Mouse (Mus musculus) thymus, postnatal 36 days (tissue): ENCODE results near the gene Hist1h3f.

Experiments used
- DNase-seq, 2 experiments: peaks; one replicate each; pipeline ENCODE4 v3.0.0; 2022; ENCODE audit warnings: mixed read lengths in 2 of 2

Gene Hist1h3f

DNA sequence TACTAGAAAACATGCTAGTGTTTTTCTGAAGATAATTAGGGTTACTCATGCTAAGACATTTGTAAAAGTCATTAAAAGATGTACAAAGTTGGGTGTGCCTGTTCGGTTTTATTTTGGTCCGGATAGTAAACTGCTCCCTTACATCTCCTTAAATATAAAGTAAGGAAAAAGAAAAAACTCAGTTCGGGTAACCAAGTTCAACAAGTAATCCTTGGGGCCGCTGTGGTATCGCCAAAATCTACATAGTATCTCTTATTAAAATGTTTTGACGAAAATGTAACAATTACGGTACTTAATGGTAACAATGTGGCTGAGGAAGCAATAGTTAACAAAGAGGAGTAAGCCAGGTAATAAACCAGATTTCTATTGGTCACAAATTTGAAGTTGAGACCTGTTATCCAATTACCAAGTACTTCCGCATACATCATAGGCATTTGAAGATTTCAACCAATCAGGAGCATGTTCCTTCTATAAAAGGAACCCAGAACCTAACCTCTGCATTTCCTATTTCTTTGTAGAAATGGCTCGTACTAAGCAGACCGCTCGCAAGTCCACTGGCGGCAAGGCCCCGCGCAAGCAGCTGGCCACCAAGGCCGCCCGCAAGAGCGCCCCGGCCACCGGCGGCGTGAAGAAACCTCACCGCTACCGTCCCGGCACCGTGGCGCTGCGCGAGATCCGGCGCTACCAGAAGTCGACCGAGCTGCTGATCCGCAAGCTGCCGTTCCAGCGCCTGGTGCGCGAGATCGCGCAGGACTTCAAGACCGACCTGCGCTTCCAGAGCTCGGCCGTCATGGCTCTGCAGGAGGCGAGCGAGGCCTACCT lies at the start of gene Hist1h3f:
Gene Hist1h3f, plus strand, starts transcription at position 88 of the 822 bp plus-strand sequence.
- DNase-seq, result peak; percentile 74 to 78

DNA sequence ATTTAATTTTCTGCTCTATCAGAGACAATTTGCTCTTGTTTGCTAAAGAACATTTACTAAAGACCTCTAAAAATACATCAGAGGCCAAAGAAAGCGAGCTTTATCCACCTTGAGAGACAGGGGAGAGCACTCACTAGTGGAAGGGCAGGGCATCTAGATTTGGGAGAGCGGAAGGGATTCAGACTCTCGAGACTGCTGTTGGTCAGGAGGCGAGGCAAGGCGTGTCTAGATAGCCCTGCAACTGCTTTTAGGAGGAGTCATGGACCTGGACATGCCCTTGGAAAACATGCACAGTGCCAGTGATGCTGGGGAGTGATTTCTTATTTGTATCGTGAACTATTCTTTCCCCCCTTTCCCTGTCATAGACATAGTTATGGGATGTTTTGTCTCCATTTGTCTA lies 48.3 kb upstream of the Hist1h3f start:
- DNase-seq, result no peak

- DNase-seq, result no peak
Measured at GRCm38 (mm10) chr13:23497656-23498321, 46.1 kb upstream of the Hist1h3f start.

DNA sequence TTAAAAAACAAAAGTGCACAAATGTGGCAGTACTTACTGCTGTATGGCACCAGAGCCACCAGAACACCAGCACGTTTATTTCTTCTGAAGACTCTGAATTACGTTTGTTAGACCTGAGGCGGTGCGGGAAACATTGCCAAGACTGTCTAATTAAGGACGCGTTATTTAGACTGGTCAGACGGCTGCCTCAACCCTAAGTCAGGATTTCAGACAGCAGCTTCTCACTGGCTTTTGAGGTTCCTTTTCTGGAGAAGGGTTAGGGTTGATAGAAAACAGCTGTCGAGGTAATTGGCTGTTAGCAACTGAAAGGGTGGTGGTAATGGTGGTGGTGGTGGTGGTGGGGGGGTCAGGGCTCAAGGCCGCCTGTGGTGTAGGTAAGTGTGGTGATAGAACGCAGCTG lies 45.2 kb upstream of the Hist1h3f start:
- DNase-seq, result no peak

- no peak for DNase-seq
Measured at GRCm38 (mm10) chr13:23499943-23500342, 43.9 kb upstream of the Hist1h3f start.

GRCm38 (mm10) chr13:23500424-23501200 lies 43.2 kb upstream of the Hist1h3f start:
- peak; percentile 79 to 83 for DNase-seq

DNA sequence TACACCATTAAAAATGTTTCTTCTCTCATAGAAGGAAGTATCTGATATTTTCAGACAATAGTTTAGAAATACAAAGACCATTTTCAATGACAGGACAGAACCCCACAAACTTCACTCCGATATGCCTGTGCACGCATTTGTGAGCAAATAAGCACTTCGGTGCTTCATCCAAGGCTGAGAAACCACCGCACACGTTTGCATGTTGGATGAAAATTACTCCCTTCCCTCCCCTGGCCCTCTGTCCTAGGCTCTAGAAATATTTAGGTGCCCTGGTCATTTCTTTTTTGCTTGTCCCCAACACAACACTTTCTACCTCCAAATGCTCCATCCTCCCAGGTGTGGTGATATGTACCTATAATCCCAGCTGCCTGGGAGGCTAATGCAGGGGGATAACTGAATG lies 42.3 kb upstream of the Hist1h3f start:
- DNase-seq, result no peak

- no peak for DNase-seq
Measured at GRCm38 (mm10) chr13:23502031-23502567, 41.8 kb upstream of the Hist1h3f start.

DNA sequence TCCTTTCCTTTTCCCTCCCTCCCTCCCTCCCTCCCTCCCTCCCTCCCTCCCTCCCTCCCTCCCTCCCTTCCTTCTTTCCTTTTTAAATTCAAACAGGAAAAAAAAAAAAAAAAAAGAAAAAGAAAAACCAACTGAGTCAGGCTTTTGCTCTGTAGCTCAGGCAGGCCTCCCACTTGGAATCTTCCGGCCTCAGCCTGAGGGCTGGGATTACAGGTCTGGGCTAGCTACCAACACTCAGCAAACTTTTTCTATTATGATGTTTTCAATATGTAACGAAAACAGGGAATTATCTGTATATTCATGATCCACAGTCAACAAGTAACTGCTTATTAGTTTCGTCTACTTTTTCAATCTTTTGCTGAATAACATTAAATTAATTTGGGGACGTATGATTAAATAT lies 40.9 kb upstream of the Hist1h3f start:
- DNase-seq, result no peak

DNA sequence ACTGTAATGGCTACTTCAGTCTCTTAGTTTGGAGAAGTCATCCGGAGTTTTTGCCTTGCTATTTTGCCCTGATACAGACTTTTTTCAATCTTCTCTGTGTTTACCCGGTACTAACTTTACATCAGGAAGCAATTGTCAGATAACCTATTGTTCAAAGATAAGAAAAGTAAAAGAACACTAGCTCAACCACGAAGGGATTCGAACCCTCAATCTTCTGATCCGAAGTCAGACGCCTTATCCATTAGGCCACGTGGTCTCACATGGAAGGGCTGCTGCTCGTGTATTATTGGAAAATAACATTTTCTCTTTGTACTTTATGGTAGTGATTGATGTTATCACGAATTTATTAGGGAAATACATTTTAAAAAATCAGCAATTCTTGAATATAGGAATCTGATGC lies 40.1 kb upstream of the Hist1h3f start:
- peak; percentile 59 to 71 for DNase-seq

GRCm38 (mm10) chr13:23505662-23506345 lies 38.0 kb upstream of the Hist1h3f start:
- no peak for DNase-seq

GRCm38 (mm10) chr13:23506351-23506750 lies 37.5 kb upstream of the Hist1h3f start:
- DNase-seq, result peak; percentile 41 to 57

- DNase-seq, result no peak
Measured at GRCm38 (mm10) chr13:23506819-23507515, 36.9 kb upstream of the Hist1h3f start.

DNA sequence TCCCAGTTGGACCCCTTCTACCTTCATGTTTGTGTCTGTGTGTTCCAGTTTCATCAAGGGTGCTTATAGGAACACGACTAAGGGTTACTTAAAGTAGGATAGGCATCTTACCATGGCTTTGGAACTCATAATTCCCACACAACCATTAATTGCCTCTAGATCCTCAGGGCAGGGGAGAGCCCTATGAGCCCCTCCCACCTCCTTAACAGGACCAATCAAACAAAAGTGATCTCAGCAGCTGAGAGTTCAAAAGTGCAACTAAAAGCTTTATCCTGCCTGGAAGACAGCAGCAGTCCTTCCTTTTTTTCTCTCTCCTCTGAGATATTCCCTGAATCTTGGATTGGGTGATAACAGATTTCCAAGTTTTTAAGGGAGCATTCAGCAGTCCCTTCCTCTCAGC lies 33.7 kb upstream of the Hist1h3f start:
- DNase-seq, result no peak

DNA sequence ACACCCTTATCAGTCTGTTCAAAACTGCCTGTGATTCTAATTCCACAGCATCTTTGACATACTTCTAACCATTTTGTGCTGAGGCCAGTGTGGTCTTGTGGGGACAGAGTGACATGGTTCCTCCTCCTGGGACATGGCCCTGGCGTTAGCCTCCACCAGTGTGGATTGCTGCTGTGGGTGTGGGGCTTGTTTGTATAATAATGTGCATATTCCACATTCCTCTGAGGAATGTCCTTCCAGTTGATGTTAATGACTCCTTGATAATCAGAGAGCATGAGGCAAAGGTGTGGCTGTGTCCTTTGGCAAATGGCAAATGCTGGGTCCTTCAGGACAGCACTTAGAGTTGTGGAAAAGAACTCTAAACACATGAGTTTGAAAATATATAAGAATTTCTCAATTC lies 30.3 kb upstream of the Hist1h3f start:
- no peak for DNase-seq

DNA sequence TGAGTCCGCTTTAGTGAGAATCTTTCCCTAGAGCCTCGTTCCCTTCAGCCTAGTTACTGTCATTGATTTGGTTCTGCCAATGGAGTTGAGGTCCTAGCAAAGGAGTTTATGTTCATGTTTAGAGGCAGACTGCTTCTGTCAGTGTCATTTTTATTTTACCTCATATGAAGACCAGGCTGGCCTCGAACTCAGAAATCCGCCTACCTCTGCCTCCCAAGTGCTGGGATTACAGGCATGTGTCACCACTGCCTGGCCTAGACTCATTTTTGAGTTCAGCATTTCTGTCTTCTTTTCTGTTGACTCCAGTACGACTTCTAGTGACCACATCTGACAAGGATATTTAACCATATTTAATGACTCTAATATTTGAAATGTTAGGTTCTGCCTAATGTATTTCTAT lies 28.6 kb upstream of the Hist1h3f start:
- DNase-seq, result no peak

DNA sequence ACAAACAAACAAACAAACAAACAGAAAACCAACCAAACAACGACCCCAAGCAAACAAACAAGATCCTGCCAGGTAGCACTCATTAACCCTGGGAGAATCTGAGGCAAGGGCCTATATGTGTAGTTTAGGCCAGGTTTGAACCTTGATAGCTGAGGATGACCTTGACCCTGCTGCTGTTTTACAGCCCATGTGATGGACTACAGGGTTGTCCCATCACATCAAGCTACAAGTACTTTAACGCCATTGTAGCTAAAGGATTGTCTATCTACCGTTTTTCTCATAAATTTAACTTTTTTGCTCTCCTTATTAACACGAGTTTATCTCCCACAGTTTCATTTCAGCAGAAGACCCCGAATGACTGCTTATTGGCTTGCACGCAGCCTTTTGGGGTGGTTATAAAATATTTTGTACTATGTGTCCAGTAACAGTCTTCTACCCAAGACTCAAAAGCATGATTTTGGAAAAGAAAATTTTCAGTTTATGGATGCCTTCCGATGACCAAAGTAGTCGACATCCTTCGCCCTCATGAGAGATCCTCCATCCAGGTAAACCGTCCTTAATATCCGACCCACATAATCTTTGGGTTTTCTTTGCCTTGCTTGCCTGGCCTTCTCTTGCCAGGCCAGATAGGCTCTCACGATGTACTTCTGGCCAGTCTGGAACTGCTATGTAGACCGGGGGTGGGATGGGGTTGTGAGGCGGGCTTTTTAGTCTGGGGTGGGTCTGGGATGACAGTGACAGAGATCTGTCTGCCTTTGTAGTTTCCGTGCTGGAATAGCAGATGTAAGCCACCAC lies 27.8 kb upstream of the Hist1h3f start:
- DNase-seq, result no peak

GRCm38 (mm10) chr13:23516822-23517602 lies 26.8 kb upstream of the Hist1h3f start:
- DNase-seq, result peak; percentile 78 to 84

- peak; percentile 90 to 95 for DNase-seq
Measured at GRCm38 (mm10) chr13:23517603-23518294, 26.1 kb upstream of the Hist1h3f start.

DNA sequence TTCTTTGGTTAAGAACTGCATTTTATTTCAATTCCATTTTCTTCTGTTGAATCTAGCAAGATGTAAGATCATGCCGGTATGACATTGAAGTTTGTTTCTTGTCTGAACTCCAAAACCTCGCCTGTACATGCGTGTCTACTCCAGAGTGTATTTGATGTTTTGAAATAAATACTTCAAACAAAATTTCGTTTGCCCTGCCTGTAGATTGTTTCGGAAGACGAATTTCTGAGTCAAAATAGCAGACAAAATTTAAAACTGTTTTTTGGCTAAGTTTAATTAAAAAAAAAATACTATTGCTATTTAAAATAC lies 25.6 kb upstream of the Hist1h3f start:
- no peak for DNase-seq
